ENCODE assay signal across 9 mouse cellular contexts in genomic region chr10:13916645-13917342, GRCm38 (mm10). TPM values are rescaled to one million over a fixed set of nuclear protein-coding genes. Genes with fewer than 3 reads are reported as not detected.
A peak's percentile ranks its signal among the peaks of the same experiment; 100 is the strongest.
DNase-seq lines count a peak whose midpoint lies in the region; ATAC-seq and TF ChIP-seq lines count a peak whose summit lies in the region.
"Had no signal": no experiment of that assay in that cellular context is flagged by ENCODE, and none has a peak within 500 bp of the region (broad histone marks: within the 10 kb centered on the region; RNA-seq: fewer than 3 reads in every experiment).

No protein-coding gene starts in this region.

- TF ChIP-seq POLR2A in kidney, adult 2 months (IDR thresholded peaks at IDR 0.05; ENCODE audit: low read depth, low read length) = no peak

- no peak for ATAC-seq in kidney, embryonic 16.5 days (ENCODE audit: low FRiP score, low TSS enrichment)
- ATAC-seq in hindbrain, embryonic 15.5 days (ENCODE audit: low FRiP score, low read depth) = peak; percentile 95
- peak; percentile 96 for ATAC-seq in lung, embryonic 16.5 days (ENCODE audit: low read depth)

- 70% methylated on average over 12 of the region's 12 CpGs for WGBS in kidney, adult 2 months
- WGBS in kidney, embryonic 16.5 days = 54% methylated on average over 12 of the region's 12 CpGs
- WGBS in hindbrain, embryonic 15.5 days = 22% methylated on average over 12 of the region's 12 CpGs
- 28% methylated on average over 12 of the region's 12 CpGs for WGBS in lung, embryonic 16.5 days

- H3K27ac ChIP-seq in kidney, adult 2 months (ENCODE audit: insufficient read depth, low read depth, low read length) = no peak overlapping the region
- H3K27ac ChIP-seq in kidney, embryonic 16.5 days (ENCODE audit: low read length) = no peak overlapping the region
- no peak overlapping the region; the same call in 1 of the 2 replicates for H3K27ac ChIP-seq in gastrocnemius, adult 2 months
- H3K27ac ChIP-seq in hindbrain, embryonic 15.5 days (replicated peaks) = no peak overlapping the region; the same call in 1 of the 2 replicates
- H3K27ac ChIP-seq in lung, embryonic 16.5 days (ENCODE audit: low read length) = peak overlapping the region; percentile 65
- H3K27ac ChIP-seq: embryonic facial prominence, embryonic 12.5 days had no signal

- H3K4me3 ChIP-seq in kidney, adult 2 months (ENCODE audit: insufficient read depth, low read depth, low read length) = no peak overlapping the region
- H3K4me3 ChIP-seq in kidney, embryonic 16.5 days (ENCODE audit: low read length) = no peak overlapping the region
- H3K4me3 ChIP-seq in gastrocnemius, adult 2 months = peak overlapping the region; percentile 39
- no peak overlapping the region for H3K4me3 ChIP-seq in hindbrain, embryonic 15.5 days
- H3K4me3 ChIP-seq in lung, embryonic 16.5 days (ENCODE audit: low read length) = no peak overlapping the region
- H3K4me3 ChIP-seq: embryonic facial prominence, embryonic 12.5 days had no signal

- intact Hi-C loops in gastrocnemius, adult 2 months (cut with DNase I) = loop anchor here (10.0 kb wide), 1 partner anchor 278 kb away; no protein-coding TSS in a partner anchor

- TF ChIP-seq CTCF in kidney, adult 2 months (conservative IDR thresholded peaks at IDR 0.05; ENCODE audit: insufficient read depth, insufficient read length, low read depth, low read length) = no peak
- TF ChIP-seq CTCF in gastrocnemius, adult 2 months (IDR thresholded peaks at IDR 0.05) = no peak

- H3K36me3 ChIP-seq in kidney, adult 2 months (ENCODE audit: control insufficient read depth, insufficient read depth, low read length) = no peaks in the 10 kb centered on the region
- H3K36me3 ChIP-seq in kidney, embryonic 16.5 days (ENCODE audit: insufficient read depth, low read length) = no peaks in the 10 kb centered on the region
- H3K36me3 ChIP-seq in hindbrain, embryonic 15.5 days = no peaks in the 10 kb centered on the region
- H3K36me3 ChIP-seq in lung, embryonic 16.5 days (ENCODE audit: control insufficient read depth, insufficient read depth, low read length) = no peaks in the 10 kb centered on the region
- H3K36me3 ChIP-seq: embryonic facial prominence, embryonic 12.5 days had no signal

- H3K9me3 ChIP-seq in kidney, embryonic 16.5 days (ENCODE audit: low read length) = no peaks in the 10 kb centered on the region
- no peaks in the 10 kb centered on the region for H3K9me3 ChIP-seq in hindbrain, embryonic 15.5 days
- H3K9me3 ChIP-seq in lung, embryonic 16.5 days (ENCODE audit: control insufficient read depth, low read length) = no peaks in the 10 kb centered on the region
- H3K9me3 ChIP-seq: embryonic facial prominence, embryonic 12.5 days had no signal

- H3K4me2 ChIP-seq in kidney, embryonic 16.5 days (replicated peaks; ENCODE audit: low read depth, low read length) = no peak overlapping the region
- H3K4me2 ChIP-seq in hindbrain, embryonic 15.5 days = 0 out of 2 replicates have a peak overlapping the region, but pooled peaks have one; percentile 5
- H3K4me2 ChIP-seq in lung, embryonic 16.5 days (ENCODE audit: low read depth, low read length) = peak overlapping the region; percentile 6; the same call in 1 of the 2 replicates
- H3K4me2 ChIP-seq: embryonic facial prominence, embryonic 12.5 days had no signal

- H3K9ac ChIP-seq in kidney, embryonic 16.5 days (replicated peaks; ENCODE audit: low read length) = no peak overlapping the region
- H3K9ac ChIP-seq in hindbrain, embryonic 15.5 days = no peak overlapping the region
- H3K9ac ChIP-seq in lung, embryonic 16.5 days (ENCODE audit: low read length) = no peak overlapping the region
- H3K9ac ChIP-seq: embryonic facial prominence, embryonic 12.5 days had no signal

- peak; percentile 4 for DNase-seq in kidney, adult 2 months
- peak; percentile 54 for DNase-seq in cerebellum, adult 9-11 months
- peak; percentile 58 for DNase-seq in gastrocnemius, adult 2 months
- peak; percentile 11 for DNase-seq in right cerebral cortex, postnatal 14 days
- no peak for DNase-seq in thymus, postnatal 10 days (ENCODE audit: low spot score in 2 of 2)

- no peaks in the 10 kb centered on the region for H3K27me3 ChIP-seq in kidney, adult 2 months (replicated peaks; ENCODE audit: control insufficient read depth, insufficient read depth, low read length)
- no peaks in the 10 kb centered on the region for H3K27me3 ChIP-seq in kidney, embryonic 16.5 days (ENCODE audit: insufficient read depth, low read length)
- H3K27me3 ChIP-seq in hindbrain, embryonic 15.5 days = no peaks in the 10 kb centered on the region
- H3K27me3 ChIP-seq in lung, embryonic 16.5 days (ENCODE audit: control insufficient read depth, insufficient read depth, low read depth, low read length) = no peaks in the 10 kb centered on the region
- H3K27me3 ChIP-seq: embryonic facial prominence, embryonic 12.5 days had no signal

- H3K4me1 ChIP-seq in kidney, adult 2 months (ENCODE audit: control insufficient read depth, insufficient read depth, low read length) = no peaks in the 10 kb centered on the region
- H3K4me1 ChIP-seq in kidney, embryonic 16.5 days (ENCODE audit: insufficient read depth, low read length) = peaks cover 5% of the 10 kb centered on the region; the same call in 1 of the 2 replicates
- peaks cover 13% of the 10 kb centered on the region for H3K4me1 ChIP-seq in hindbrain, embryonic 15.5 days (replicated peaks)
- H3K4me1 ChIP-seq in lung, embryonic 16.5 days (replicated peaks; ENCODE audit: control insufficient read depth, insufficient read depth, low read length) = peaks cover 12% of the 10 kb centered on the region

RNA-seq across cellular contexts. Expression of gene Aig1, which starts 48.0 kb away (rescaled TPM):
- polyA plus RNA-seq in kidney, adult 2 months (2012; rRNA removed) = 68.4 and 80.4 TPM in 2 replicates
- polyA plus RNA-seq in kidney, embryonic 16.5 days (2015; fragmentation: Nextera tagmentation; extraction: Ambion mirVana) = 53.2 and 56.8 TPM in 2 replicates
- total RNA-seq in gastrocnemius, adult 2 months (2021) = 10 to 100 TPM; 15.7 to 18.0 TPM
- 94.7 and 98.5 TPM in 2 replicates for polyA plus RNA-seq in hindbrain, embryonic 15.5 days (2015; fragmentation: Nextera tagmentation; extraction: Ambion mirVana)
- 45.4 and 52.9 TPM in 2 replicates for polyA plus RNA-seq in lung, embryonic 16.5 days (2015; fragmentation: Nextera tagmentation; extraction: Ambion mirVana)

RNA-seq across cellular contexts. Expression of gene Hivep2, which starts 49.1 kb away (rescaled TPM):
- polyA plus RNA-seq in kidney, adult 2 months (2012; rRNA removed) = 4.9 and 5.1 TPM in 2 replicates
- 4.6 and 4.8 TPM in 2 replicates for polyA plus RNA-seq in kidney, embryonic 16.5 days (2015; fragmentation: Nextera tagmentation; extraction: Ambion mirVana)
- 10 to 100 TPM; 40.5 to 42.0 TPM for total RNA-seq in gastrocnemius, adult 2 months (2021)
- 10.7 and 11.6 TPM in 2 replicates for polyA plus RNA-seq in hindbrain, embryonic 15.5 days (2015; fragmentation: Nextera tagmentation; extraction: Ambion mirVana)
- polyA plus RNA-seq in lung, embryonic 16.5 days (2015; fragmentation: Nextera tagmentation; extraction: Ambion mirVana) = 4.7 and 5.6 TPM in 2 replicates

Comparison
In these comparisons a context has a peak if more than half of its experiments do, and no peak if none do; other contexts are left out.
1. DNase-seq: peak in kidney, adult 2 months (single experiment), cerebellum, adult 9-11 months (single experiment), gastrocnemius, adult 2 months (single experiment) and right cerebral cortex, postnatal 14 days (single experiment); none in thymus, postnatal 10 days (0 of 2).